25 mouse cellular contexts compared by ENCODE assay signal in genomic region chr4:115083031-115083430, GRCm38 (mm10). TPM values are rescaled to one million over a fixed set of nuclear protein-coding genes. Genes with fewer than 3 reads are reported as not detected.
"Had no signal": no experiment of that assay in that cellular context is flagged by ENCODE, and none has a peak within 500 bp of the region (broad histone marks: within the 10 kb centered on the region; RNA-seq: fewer than 3 reads in every experiment).

No protein-coding gene starts in this region.

- H3K4me2 ChIP-seq: lung, embryonic 14.5 days; midbrain, embryonic 12.5 days; neural tube, embryonic 13.5 days; neural tube, embryonic 15.5 days; stomach, embryonic 15.5 days had no signal

- DNase-seq: lung, adult 18-20 months; lung, embryonic 14.5 days; lung, postnatal 10 days; lung, postnatal 4 days; midbrain, embryonic 14.5 days; retina, postnatal 1 day; right cerebral cortex, adult 18-20 months; right cerebral cortex, postnatal 25 days; right cerebral cortex, postnatal 4 days; thymus, adult 2 months; thymus, postnatal 25 days; thymus, postnatal 4 days had no signal

- H3K9ac ChIP-seq: lung, embryonic 14.5 days; midbrain, embryonic 12.5 days; neural tube, embryonic 13.5 days; neural tube, embryonic 15.5 days; stomach, embryonic 15.5 days had no signal

- H3K27ac ChIP-seq: midbrain, embryonic 10.5 days; midbrain, embryonic 12.5 days; neural tube, embryonic 13.5 days; neural tube, embryonic 15.5 days; stomach, embryonic 15.5 days; stomach, postnatal 0 days had no signal

- H3K4me3 ChIP-seq: midbrain, embryonic 10.5 days; midbrain, embryonic 12.5 days; myocyte; neural tube, embryonic 13.5 days; neural tube, embryonic 15.5 days; stomach, embryonic 15.5 days had no signal

- H3K36me3 ChIP-seq: midbrain, embryonic 10.5 days; midbrain, embryonic 12.5 days; neural tube, embryonic 13.5 days; neural tube, embryonic 15.5 days; stomach, embryonic 15.5 days had no signal

- H3K9me3 ChIP-seq: midbrain, embryonic 10.5 days; midbrain, embryonic 12.5 days; neural tube, embryonic 13.5 days; neural tube, embryonic 15.5 days; stomach, embryonic 15.5 days had no signal

RNA-seq across cellular contexts. Expression of gene Tal1, which starts 26.8 kb away (rescaled TPM):
- polyA plus RNA-seq: myocyte had no signal

RNA-seq across cellular contexts. Expression of gene Cyp4x1, which starts 51.0 kb away (rescaled TPM):
- total RNA-seq: megakaryocyte, adult 5-6 weeks; megakaryocyte-erythroid progenitor cell, adult 5-6 weeks had no signal
- polyA plus RNA-seq: lung, embryonic 16.5 days; myocyte; small intestine, adult 2 months; testis, adult 2 months; thymus, adult 2 months; urinary bladder, adult 2 months had no signal
